Mouse (Mus musculus): ENCODE results near the gene Ush1c. TPM values are rescaled to one million over a fixed set of nuclear protein-coding genes. Genes with fewer than 3 reads are reported as not detected.

Gene Ush1c
- polyA plus RNA-seq (2012; rRNA removed) = 70.7 and 85.0 TPM in 2 replicates

DNA sequence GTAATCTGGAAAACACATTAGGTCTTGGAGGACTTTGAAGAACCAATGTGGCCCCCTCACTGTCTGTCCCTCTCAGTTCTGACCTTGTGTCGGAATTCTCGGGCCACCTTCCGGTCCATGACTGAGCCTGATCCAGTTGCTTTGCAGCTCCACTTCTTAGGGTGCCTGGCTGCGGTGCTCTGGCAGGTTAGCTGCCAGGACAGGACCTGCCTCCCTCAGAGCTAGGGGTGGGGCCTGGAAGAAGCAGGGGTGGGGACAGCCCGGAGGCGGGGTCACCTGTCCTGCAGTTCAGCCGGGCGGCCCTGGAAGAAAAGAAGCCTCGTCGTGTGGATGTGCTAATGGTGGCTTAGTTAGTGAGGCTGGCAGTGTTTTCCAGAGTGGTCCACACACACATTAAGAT, at the start of gene Ush1c:
TSS of gene Ush1c (minus strand) at position 158 of the 400 bp plus-strand sequence.

DNA sequence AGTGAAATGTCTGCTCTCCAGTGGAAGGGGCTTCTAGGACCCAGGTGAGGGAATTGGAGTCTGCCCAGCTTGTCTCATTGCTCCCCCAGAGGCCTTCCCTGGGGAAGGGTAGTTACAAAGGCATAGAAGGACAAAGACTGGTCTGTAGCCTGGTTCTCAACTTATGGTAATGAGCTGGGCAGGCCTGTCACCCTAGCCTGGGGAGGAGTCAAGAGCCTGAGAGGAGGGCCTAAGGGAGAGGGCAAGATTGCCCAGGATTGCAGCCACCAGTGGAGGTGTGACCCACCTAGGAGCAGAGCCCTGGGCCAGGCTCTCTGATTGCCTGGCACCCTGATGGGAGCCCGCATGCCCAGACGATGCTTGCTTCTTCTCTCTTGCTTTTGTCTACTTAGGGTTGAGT, 2.4 kb upstream of the Ush1c start, which contains the start of gene Otog:
TSS of gene Otog (plus strand) at position 292 of the 400 bp plus-strand sequence.

DNA sequence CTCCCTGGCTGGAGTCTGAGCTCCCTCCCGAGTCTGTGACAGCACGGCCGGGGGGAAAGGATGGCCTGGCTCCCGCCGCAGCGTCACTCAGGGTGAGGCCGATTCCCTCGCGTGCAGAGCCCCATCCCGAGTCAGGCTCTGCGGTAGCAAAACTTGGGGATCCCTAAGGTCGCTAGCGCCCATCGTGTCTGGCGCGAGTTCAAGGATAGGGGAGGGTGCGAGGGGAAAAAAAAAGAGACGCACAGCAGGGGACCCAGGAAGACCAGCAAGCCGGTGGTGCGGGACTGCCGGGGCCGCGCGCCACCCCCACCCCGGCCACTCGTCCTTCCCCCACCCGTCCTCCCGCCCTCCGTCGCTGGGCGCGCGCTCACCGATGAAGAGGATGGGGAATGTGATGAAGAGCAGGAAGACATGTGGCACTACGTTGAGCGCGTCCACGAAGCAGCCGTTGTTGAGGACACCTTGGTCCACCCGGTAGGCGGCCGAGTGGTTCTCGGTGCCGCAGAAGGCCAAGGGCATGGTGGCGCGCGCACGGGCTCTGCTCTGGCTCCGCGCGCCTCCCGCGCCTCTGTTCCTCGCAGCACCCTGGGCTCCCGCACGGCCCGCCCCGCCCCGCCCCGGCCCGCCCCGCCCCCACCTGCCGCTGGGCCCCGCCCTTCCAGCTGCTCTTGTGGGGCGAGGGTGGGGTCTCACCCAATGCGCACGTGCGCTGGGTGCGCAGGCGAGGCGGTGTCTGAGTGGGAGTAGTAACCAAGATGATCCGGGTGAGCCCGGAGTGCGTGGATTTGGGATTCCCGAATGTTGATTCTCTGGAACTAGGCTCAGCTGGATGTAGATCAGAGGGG, 58.6 kb downstream of the Ush1c start, which contains the start of gene Abcc8:
TSS of gene Abcc8 (minus strand) at position 603 of the 845 bp plus-strand sequence.

Other genes with a start within 250 kb of the Ush1c start
- 6.2 and 11.0 TPM in 2 replicates for gene Abcc6, start 208.2 kb downstream of the Ush1c start, polyA plus RNA-seq (2012; rRNA removed)
- 30.6 and 33.7 TPM in 2 replicates for gene Nomo1, start 204.8 kb downstream of the Ush1c start, polyA plus RNA-seq (2012; rRNA removed)
- gene Kcnj11, start 137.7 kb downstream of the Ush1c start, polyA plus RNA-seq (2012; rRNA removed) = 1.3 and 1.7 TPM in 2 replicates
- 4.3 and 4.5 TPM in 2 replicates for gene Abcc8, start 58.5 kb downstream of the Ush1c start, polyA plus RNA-seq (2012; rRNA removed)
- gene Otog, start 2.5 kb upstream of the Ush1c start, polyA plus RNA-seq (2012; rRNA removed) = 0.08 TPM in 1 of 2 replicates, not detected in the other
- 0.09 and 0.15 TPM in 2 replicates for gene Myod1, start 138.0 kb upstream of the Ush1c start, polyA plus RNA-seq (2012; rRNA removed)
- gene Kcnc1, start 158.0 kb upstream of the Ush1c start, polyA plus RNA-seq (2012; rRNA removed) = 0.62 and 0.67 TPM in 2 replicates

Measured in colon, adult 2 months (tissue).